Mouse (Mus musculus) ES-Bruce4 (cell line): Measurements from ENCODE around the gene Mef2c. TPM values are rescaled to one million over a fixed set of nuclear protein-coding genes. Genes with fewer than 3 reads are reported as not detected.

ENCODE experiments used
- H3K27ac ChIP-seq: 2 replicates; pipeline ENCODE4 v1.5.1; 2012; ENCODE audit warnings: low read length, inconsistent platforms; ENCODE audit not compliant: insufficient read depth
- H3K27me3 ChIP-seq: 2 replicates; pipeline ENCODE4 v1.6.1; 2012; ENCODE audit warnings: mild to moderate bottlenecking, low read length, inconsistent platforms; ENCODE audit not compliant: control insufficient read depth, poor library complexity, insufficient read depth, severe bottlenecking
- H3K36me3 ChIP-seq: 2 replicates; pipeline ENCODE4 v1.6.1; 2012; ENCODE audit warnings: inconsistent platforms, mild to moderate bottlenecking, low read length, moderate library complexity; ENCODE audit not compliant: control insufficient read depth, poor library complexity, insufficient read depth, severe bottlenecking
- H3K4me1 ChIP-seq: one replicate; pipeline ENCODE4 v1.8.1; 2011; ENCODE audit warnings: low read length; ENCODE audit not compliant: control insufficient read depth, insufficient read depth
- H3K4me3 ChIP-seq: 2 replicates; pipeline ENCODE4 v1.5.1; 2011; ENCODE audit warnings: low read depth, mild to moderate bottlenecking, low read length
- H3K9ac ChIP-seq: 2 replicates; pipeline ENCODE4 v1.6.1; 2012; ENCODE audit warnings: low read depth, mild to moderate bottlenecking, inconsistent platforms; ENCODE audit not compliant: poor library complexity, severe bottlenecking
- H3K9me3 ChIP-seq: replicated peaks from 2 replicates; pipeline ENCODE4 v1.6.1; 2012; ENCODE audit warnings: mild to moderate bottlenecking, low read length, inconsistent platforms; ENCODE audit not compliant: control insufficient read depth, poor library complexity, insufficient read depth, severe bottlenecking
- CTCF ChIP-seq: IDR thresholded peaks from one replicate; pipeline ENCODE4 v1.8.1; 2011; ENCODE audit warnings: low read depth, low read length
- EP300 ChIP-seq: IDR thresholded peaks from 2 replicates; pipeline ENCODE4 v1.6.1; 2011; ENCODE audit warnings: low read depth, low read length; ENCODE audit not compliant: insufficient read depth
- POLR2A ChIP-seq: IDR thresholded peaks from one replicate; pipeline ENCODE4 v1.8.1; 2011; ENCODE audit warnings: low read length; ENCODE audit not compliant: insufficient read depth
- polyA plus RNA-seq: library from polyadenylated mRNA; stranded (reverse); fragments of >200 nt; gene quantifications from 2 replicates; pipeline ENCODE4 v1.2.4, GENCODE M21; 2011; ENCODE audit warnings: low read depth; ENCODE audit not compliant: missing spikeins, insufficient read depth, insufficient read length

Mef2c gene
- polyA plus RNA-seq, 1 experiment, result not detected

- no peaks in the 10 kb centered on the region for H3K4me1 ChIP-seq
- TF ChIP-seq CTCF (no peak), POLR2A (no peak), EP300 (no peak)
These were observed 19.0 kb upstream of the Mef2c start for GRCm38 (mm10) chr13:83484721-83485369.

GRCm38 (mm10) chr13:83492051-83492450 is 11.8 kb upstream of the Mef2c start:
- Histone ChIP-seq H3K36me3 (no peaks in the 10 kb centered on the region), H3K4me1 (no peaks in the 10 kb centered on the region), H3K9ac (no peak overlapping the region), H3K9me3 (no peaks in the 10 kb centered on the region), H3K27ac (no peak overlapping the region), H3K27me3 (no peaks in the 10 kb centered on the region), H3K4me3 (no peak overlapping the region)
- TF ChIP-seq POLR2A, result no peak
- no peak for TF ChIP-seq EP300
- TF ChIP-seq CTCF, result no peak

More at GRCm38 (mm10) chr13:83484721-83485369, 19.0 kb upstream of the Mef2c start:
- H3K9me3 ChIP-seq, result no peaks in the 10 kb centered on the region
- no peak overlapping the region for H3K27ac ChIP-seq
- H3K36me3 ChIP-seq, result no peaks in the 10 kb centered on the region
- H3K27me3 ChIP-seq, result no peaks in the 10 kb centered on the region
- H3K9ac ChIP-seq, result no peak overlapping the region
- H3K4me3 ChIP-seq, result no peak overlapping the region

GRCm38 (mm10) chr13:83497708-83498107 is 6.1 kb upstream of the Mef2c start:
- Histone ChIP-seq H3K9me3 (no peaks in the 10 kb centered on the region), H3K4me1 (no peaks in the 10 kb centered on the region), H3K27ac (no peak overlapping the region), H3K27me3 (no peaks in the 10 kb centered on the region; the same call in 1 of the 2 replicates), H3K36me3 (no peaks in the 10 kb centered on the region), H3K9ac (no peak overlapping the region), H3K4me3 (no peak overlapping the region)
- no peak for TF ChIP-seq EP300
- TF ChIP-seq CTCF, result no peak
- no peak for TF ChIP-seq POLR2A

GRCm38 (mm10) chr13:83499526-83499925 is 4.3 kb upstream of the Mef2c start:
- Histone ChIP-seq H3K36me3 (no peaks in the 10 kb centered on the region), H3K27ac (no peak overlapping the region), H3K4me3 (no peak overlapping the region), H3K9ac (no peak overlapping the region), H3K9me3 (no peaks in the 10 kb centered on the region), H3K27me3 (no peaks in the 10 kb centered on the region; the same call in 1 of the 2 replicates), H3K4me1 (no peaks in the 10 kb centered on the region)
- TF ChIP-seq CTCF (no peak), EP300 (no peak)

GRCm38 (mm10) chr13:83507687-83508086 is 3.9 kb downstream of the Mef2c start:
- Histone ChIP-seq H3K36me3 (no peaks in the 10 kb centered on the region), H3K4me3 (no peak overlapping the region), H3K27me3 (no peaks in the 10 kb centered on the region), H3K9me3 (no peaks in the 10 kb centered on the region), H3K4me1 (no peaks in the 10 kb centered on the region), H3K27ac (no peak overlapping the region), H3K9ac (no peak overlapping the region)
- TF ChIP-seq CTCF (no peak), EP300 (no peak), POLR2A (no peak)

- H3K4me1 ChIP-seq, result no peaks in the 10 kb centered on the region
- TF ChIP-seq CTCF (no peak), POLR2A (no peak), EP300 (no peak)
- no peaks in the 10 kb centered on the region for H3K9me3 ChIP-seq
- H3K27me3 ChIP-seq, result no peaks in the 10 kb centered on the region; the same call in 1 of the 2 replicates
- no peak overlapping the region for H3K9ac ChIP-seq
- H3K27ac ChIP-seq, result no peak overlapping the region
- no peaks in the 10 kb centered on the region for H3K36me3 ChIP-seq
- H3K4me3 ChIP-seq, result no peak overlapping the region
These were observed 11.2 kb downstream of the Mef2c start for GRCm38 (mm10) chr13:83515013-83515547.
